Mouse (Mus musculus) lung, postnatal 0 days (tissue): ENCODE measurements around the gene Mtfr2.

Experiments used
- CTCF ChIP-seq: IDR thresholded peaks from 2 replicates; pipeline ENCODE4 v1.5.1; 2016; ENCODE audit warnings: antibody characterized with exemption, mild to moderate bottlenecking
- EP300 ChIP-seq: IDR thresholded peaks from 2 replicates; pipeline ENCODE4 v1.6.1; 2016; ENCODE audit warnings: antibody characterized with exemption, mild to moderate bottlenecking, control low read depth

GRCm38 (mm10) chr10:20347285-20348214, at the start of gene Mtfr2:
- TF ChIP-seq CTCF (no peak), EP300 (no peak)
